Mouse (Mus musculus) kidney, embryonic 16.5 days (tissue): ENCODE data around the gene Usp20. TPM values are rescaled to one million over a fixed set of nuclear protein-coding genes. Genes with fewer than 3 reads are reported as not detected.
"Not testable (repeated sequence)": the region's sequence is repeated elsewhere in the genome, so short reads cannot be mapped to it uniquely, and the experiment has no call there.

Source experiments
- ATAC-seq: fragments of 200-750 bp; cut with Nextera tagmentation; 2 replicates; pipeline ENCODE4 v1.8.0; 2017; ENCODE audit warnings: moderate TSS enrichment; ENCODE audit not compliant: low FRiP score, low TSS enrichment
- H3K27ac ChIP-seq: fragments of 300-500 bp; sonication (generic); 2 replicates; pipeline ENCODE4 v1.5.1; 2014; ENCODE audit warnings: low read length
- H3K27me3 ChIP-seq: fragments of 300-500 bp; sonication (generic); 2 replicates; pipeline ENCODE4 v1.6.1; 2014; ENCODE audit warnings: low read length, control low read depth, mixed read lengths; ENCODE audit not compliant: insufficient read depth
- H3K36me3 ChIP-seq: fragments of 300-500 bp; sonication (generic); 2 replicates; pipeline ENCODE4 v1.6.1; 2014; ENCODE audit warnings: low read length, control low read depth, mixed read lengths; ENCODE audit not compliant: insufficient read depth
- H3K4me1 ChIP-seq: fragments of 300-500 bp; sonication (generic); 2 replicates; pipeline ENCODE4 v1.6.1; 2014; ENCODE audit warnings: low read length, control low read depth, mixed read lengths; ENCODE audit not compliant: insufficient read depth
- H3K4me2 ChIP-seq: fragments of 300-500 bp; sonication (generic); replicated peaks from 2 replicates; pipeline ENCODE4 v1.6.1; 2014; ENCODE audit warnings: low read depth, low read length
- H3K4me3 ChIP-seq: fragments of 300-500 bp; sonication (generic); 2 replicates; pipeline ENCODE4 v1.5.1; 2014; ENCODE audit warnings: mild to moderate bottlenecking, low read length
- H3K9ac ChIP-seq: fragments of 300-500 bp; sonication (generic); replicated peaks from 2 replicates; pipeline ENCODE4 v1.6.1; 2014; ENCODE audit warnings: low read length
- H3K9me3 ChIP-seq: fragments of 300-500 bp; sonication (generic); 2 replicates; pipeline ENCODE4 v1.6.1; 2016; ENCODE audit warnings: low read length, control low read depth
- WGBS: fragments of 180-500 bp; shearing (Covaris S2); extraction: QIAGEN DNeasy Blood & Tissue Kit; methylation state at CpG from one replicate; pipeline ENCODE4 v1.1.7; 2014; 5-methylcytosine and 5-hydroxymethylcytosine counted together
- polyA plus RNA-seq: library from polyadenylated mRNA; unstranded; fragments of >200 nt; fragmentation: Nextera tagmentation; extraction: Ambion mirVana; gene quantifications from 2 replicates; pipeline ENCODE4 v1.2.1, GENCODE M21; 2015

The Usp20 gene
- polyA plus RNA-seq, result 22.6 and 26.3 TPM in 2 replicates

DNA sequence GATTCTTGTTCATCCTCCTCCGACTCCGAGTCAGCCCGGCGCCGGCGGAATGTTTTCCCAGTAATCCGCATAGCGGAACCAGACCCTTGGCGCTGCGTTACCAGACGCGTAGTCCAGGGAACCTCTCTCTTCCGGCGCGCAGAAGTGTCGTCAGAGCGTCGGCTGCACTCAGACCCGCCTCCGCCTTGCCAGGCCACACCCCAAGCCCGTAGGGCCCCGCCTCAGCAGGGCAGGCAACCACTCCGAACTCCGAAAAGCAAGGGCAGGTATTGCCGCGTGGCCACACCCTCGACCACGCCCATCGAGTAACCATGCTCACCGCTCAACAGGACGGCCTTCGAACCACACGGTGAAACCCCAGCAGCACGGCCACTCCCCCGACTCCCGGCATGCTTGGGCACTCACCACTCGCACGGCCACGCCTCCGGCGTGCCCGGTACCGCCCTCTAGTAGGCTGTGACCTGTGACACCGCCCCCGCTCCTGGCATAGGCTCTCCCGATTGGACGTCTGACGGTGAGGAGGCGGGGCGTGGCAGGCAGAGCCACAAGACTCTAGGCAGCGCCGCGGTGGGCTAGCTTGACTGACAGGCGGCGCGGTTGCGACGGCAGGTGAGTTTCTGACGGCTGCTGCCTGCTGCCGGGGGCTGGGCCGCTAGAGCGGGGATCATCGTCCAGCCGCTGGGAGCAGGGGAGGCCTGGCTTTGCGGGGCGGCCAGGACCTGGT, at the start of gene Usp20, which contains the start of gene BC005624:
Gene Usp20, plus strand, starts transcription at position 490 of the 724 bp plus-strand sequence.
Gene BC005624, minus strand, starts transcription at position 412 of the 724 bp plus-strand sequence.
- H3K4me3 ChIP-seq, result peak within 1 kb of the TSS; percentile 83
- H3K4me2 ChIP-seq, result peak within 1 kb of the TSS; percentile 76
- no peak within 1 kb of the TSS; the same call in 1 of the 2 replicates for H3K27ac ChIP-seq
- ATAC-seq, result peak; percentile 98
- H3K4me1 ChIP-seq, result peaks cover 22% of the 10 kb centered on the region
- no peaks in the 10 kb centered on the region for H3K9me3 ChIP-seq
- under 1% methylated on average over 63 of the region's 66 CpGs for WGBS
- no peaks in the 10 kb centered on the region for H3K27me3 ChIP-seq
- H3K9ac ChIP-seq, result peak within 1 kb of the TSS; percentile 72
- H3K36me3 ChIP-seq, result peaks cover 20% of the 10 kb centered on the region

DNA sequence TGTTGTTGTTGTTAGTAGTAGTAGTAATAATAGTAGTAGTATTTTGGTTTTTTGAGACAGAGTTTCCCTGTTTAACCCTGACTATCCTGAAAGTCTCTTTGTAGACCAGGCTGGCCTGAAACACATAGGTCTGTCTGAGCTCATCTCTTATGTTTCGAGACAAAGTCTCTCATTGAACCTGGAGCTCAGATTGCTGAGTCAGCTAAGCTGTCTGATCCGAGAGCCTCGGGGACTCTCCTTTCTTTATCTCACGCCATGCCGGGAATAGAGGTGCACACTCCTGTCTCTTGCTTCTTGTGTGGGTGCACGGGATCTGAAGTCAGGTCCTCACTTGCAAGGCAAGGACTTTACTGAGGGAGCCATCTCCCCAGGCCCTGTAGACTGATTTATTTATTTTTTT, 49.0 kb upstream of the Usp20 start:
- no peaks in the 10 kb centered on the region for H3K9me3 ChIP-seq
- H3K9ac ChIP-seq, result no peak overlapping the region
- H3K27me3 ChIP-seq, result no peaks in the 10 kb centered on the region
- no peak overlapping the region for H3K27ac ChIP-seq
- WGBS, result 85% methylated on average over 6 of the region's 6 CpGs
- H3K4me1 ChIP-seq, result peaks cover 14% of the 10 kb centered on the region; the same call in 1 of the 2 replicates
- ATAC-seq, result no peak
- H3K36me3 ChIP-seq, result no peaks in the 10 kb centered on the region
- H3K4me2 ChIP-seq, result no peak overlapping the region
- H3K4me3 ChIP-seq, result no peak overlapping the region

DNA sequence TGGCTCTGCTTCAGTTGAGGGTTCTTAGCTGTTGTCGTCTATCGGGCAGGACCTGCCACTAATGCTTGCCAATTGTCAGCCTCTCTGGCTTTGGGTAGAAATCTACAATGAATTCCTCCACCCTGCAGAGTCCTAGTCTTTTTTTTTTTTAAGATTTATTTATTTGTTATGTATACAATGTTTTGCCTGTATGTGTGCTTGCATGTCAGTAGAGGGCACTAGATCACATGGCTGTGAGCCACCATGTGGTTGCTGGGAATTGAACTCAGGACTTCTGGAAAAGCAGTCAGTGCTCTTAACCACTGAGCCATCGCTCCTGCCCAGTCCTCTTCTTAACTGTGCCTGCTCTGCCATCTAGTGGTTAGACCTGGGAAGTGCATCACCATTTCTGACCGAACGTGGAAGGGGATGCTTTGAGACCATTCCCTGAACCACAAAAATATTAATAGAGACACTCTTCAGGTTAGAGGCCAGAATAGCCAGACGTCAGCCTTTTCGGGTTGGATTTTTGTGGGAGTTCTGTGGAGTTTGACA, 48.1 kb upstream of the Usp20 start:
- H3K9me3 ChIP-seq, result no peaks in the 10 kb centered on the region
- H3K27ac ChIP-seq, result no peak overlapping the region
- 24% methylated on average over 7 of the region's 7 CpGs for WGBS
- no peaks in the 10 kb centered on the region for H3K36me3 ChIP-seq
- no peak for ATAC-seq
- no peak overlapping the region for H3K4me2 ChIP-seq
- no peak overlapping the region for H3K9ac ChIP-seq
- H3K4me1 ChIP-seq, result peaks cover 9% of the 10 kb centered on the region; the same call in 1 of the 2 replicates
- no peaks in the 10 kb centered on the region for H3K27me3 ChIP-seq
- H3K4me3 ChIP-seq, result no peak overlapping the region

DNA sequence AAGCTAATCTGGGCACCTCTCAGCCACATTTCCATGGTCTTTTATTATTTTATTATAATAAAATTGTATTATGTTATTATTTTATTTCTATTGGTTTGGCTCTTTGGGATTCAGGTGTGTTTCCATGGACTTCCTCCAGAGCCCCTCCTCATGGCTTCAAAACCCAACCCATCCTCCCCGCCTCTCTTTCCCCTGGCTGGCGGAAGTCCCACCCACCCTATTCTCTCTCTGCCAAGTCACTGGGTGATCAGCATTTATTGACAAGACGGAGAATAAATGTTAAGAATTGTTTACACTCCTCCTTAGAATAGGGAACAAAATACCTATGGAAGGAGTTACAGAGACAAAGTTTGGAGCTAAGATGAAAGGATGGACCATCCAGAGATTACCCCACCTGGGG, 45.3 kb upstream of the Usp20 start:
- ATAC-seq, result no peak
- WGBS, result 86% methylated on average over 3 of the region's 3 CpGs
- H3K27me3 ChIP-seq, result no peaks in the 10 kb centered on the region
- no peak overlapping the region for H3K4me3 ChIP-seq
- H3K4me2 ChIP-seq, result no peak overlapping the region
- no peaks in the 10 kb centered on the region for H3K36me3 ChIP-seq
- no peak overlapping the region for H3K9ac ChIP-seq
- H3K27ac ChIP-seq, result no peak overlapping the region
- no peaks in the 10 kb centered on the region for H3K4me1 ChIP-seq
- no peaks in the 10 kb centered on the region for H3K9me3 ChIP-seq

DNA sequence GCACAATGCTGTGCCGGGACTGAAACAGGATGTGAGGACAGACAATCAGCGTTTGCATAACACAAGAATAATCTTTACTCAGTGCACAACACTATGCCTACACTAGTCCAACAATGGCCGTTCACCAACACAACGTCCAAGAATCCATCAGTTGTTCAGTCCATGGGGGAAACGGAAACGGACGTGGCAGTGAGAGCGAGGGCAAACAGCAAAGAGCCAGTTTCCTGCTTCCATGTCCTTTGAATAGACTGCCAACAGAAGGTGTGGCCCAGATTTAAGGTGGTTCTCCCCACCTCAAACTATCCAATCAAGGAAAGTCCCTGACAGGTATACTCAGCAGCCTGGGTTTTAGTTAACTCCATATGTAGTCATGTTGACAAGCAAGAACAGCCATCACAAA, 44.3 kb upstream of the Usp20 start:
- 84% methylated on average over 8 of the region's 8 CpGs for WGBS
- ATAC-seq, result no peak
- H3K4me3 ChIP-seq, result no peak overlapping the region

DNA sequence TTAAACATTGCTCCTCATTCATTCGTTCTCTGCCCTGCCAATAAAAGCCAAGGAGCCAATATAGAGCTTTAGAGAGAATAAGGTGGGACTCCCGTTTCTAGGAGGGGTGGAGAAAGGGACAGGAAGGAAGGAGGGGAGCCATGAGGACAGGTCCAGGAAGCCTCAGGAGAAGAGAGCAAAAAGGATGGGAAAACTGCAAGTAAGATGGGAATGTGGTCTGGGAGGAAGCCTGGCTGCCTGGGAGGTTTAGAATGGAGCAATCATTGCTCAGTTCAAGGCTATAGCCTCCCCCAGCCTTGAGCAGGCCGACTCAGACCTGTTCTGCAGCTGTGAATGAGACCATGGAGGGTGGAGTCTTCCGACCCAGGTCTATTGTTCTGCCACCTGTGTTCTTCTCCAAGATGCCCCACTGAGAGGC, 43.5 kb upstream of the Usp20 start:
- H3K4me1 ChIP-seq, result 0 out of 2 replicates have a peak, but pooled peaks cover 3% of the 10 kb centered on the region
- H3K9me3 ChIP-seq, result no peaks in the 10 kb centered on the region
- no peak overlapping the region for H3K4me2 ChIP-seq
- H3K36me3 ChIP-seq, result no peaks in the 10 kb centered on the region
- H3K4me3 ChIP-seq, result no peak overlapping the region
- H3K27me3 ChIP-seq, result no peaks in the 10 kb centered on the region
- no peak overlapping the region for H3K9ac ChIP-seq
- no peak for ATAC-seq
- 34% methylated on average over 4 of the region's 4 CpGs for WGBS
- no peak overlapping the region for H3K27ac ChIP-seq

More for the DNA sequence above, 44.3 kb upstream of the Usp20 start:
- no peak overlapping the region for H3K4me2 ChIP-seq
- no peak overlapping the region for H3K27ac ChIP-seq
- no peak overlapping the region for H3K9ac ChIP-seq
- 0 out of 2 replicates have a peak, but pooled peaks cover 3% of the 10 kb centered on the region for H3K4me1 ChIP-seq
- H3K9me3 ChIP-seq, result no peaks in the 10 kb centered on the region
- no peaks in the 10 kb centered on the region for H3K27me3 ChIP-seq
- no peaks in the 10 kb centered on the region for H3K36me3 ChIP-seq

DNA sequence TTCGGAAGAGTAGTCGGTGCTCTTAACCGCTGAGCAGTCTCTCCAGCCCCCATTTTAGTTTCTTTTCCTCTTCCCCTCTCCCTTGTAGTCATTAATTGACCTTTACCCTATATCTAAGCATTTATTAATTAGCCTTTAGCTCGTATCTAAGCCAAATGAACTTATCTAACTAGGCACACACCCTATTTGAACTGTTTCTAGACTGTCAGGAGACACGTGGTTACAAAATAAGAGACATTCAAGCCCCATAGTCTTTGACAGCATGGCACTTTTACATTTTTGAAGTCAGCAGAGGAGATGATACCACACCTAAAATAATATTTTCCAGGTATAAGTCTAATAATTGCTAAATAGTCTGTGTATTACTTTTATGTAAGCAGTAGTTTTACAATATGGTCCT, 40.5 kb upstream of the Usp20 start:
- 84% methylated on average over 5 of the region's 5 CpGs for WGBS
- Histone ChIP-seq H3K4me1 (0 out of 2 replicates have a peak, but pooled peaks cover 3% of the 10 kb centered on the region), H3K27me3 (no peaks in the 10 kb centered on the region), H3K9me3 (no peaks in the 10 kb centered on the region), H3K27ac (no peak overlapping the region), H3K4me2 (no peak overlapping the region), H3K4me3 (no peak overlapping the region), H3K9ac (no peak overlapping the region), H3K36me3 (no peaks in the 10 kb centered on the region)
- no peak for ATAC-seq

DNA sequence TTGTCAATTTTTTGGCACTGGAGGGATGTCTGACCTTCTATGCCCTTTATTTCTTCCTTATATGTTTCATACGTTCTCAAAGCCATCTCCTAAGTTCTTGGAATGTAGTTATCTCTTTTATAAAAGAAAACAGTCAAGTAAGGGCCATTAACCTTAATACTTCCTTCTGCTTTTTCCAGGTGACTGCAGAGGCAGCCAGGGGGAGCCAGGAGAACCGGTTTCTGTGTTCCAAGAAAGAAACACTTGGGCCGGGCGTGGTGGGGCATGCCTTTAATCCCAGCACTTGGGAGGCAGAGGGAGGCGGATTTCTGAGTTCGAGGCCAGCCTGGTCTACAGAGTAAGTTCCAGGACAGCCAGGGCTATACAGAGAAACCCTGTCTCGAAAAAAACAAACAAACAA, 40.0 kb upstream of the Usp20 start:
- H3K36me3 ChIP-seq, ATAC-seq, H3K27me3 ChIP-seq, H3K9me3 ChIP-seq, H3K4me1 ChIP-seq, H3K4me2 ChIP-seq, H3K27ac ChIP-seq, H3K9ac ChIP-seq, H3K4me3 ChIP-seq: not testable (repeated sequence)
- 43% methylated on average over 7 of the region's 7 CpGs for WGBS

DNA sequence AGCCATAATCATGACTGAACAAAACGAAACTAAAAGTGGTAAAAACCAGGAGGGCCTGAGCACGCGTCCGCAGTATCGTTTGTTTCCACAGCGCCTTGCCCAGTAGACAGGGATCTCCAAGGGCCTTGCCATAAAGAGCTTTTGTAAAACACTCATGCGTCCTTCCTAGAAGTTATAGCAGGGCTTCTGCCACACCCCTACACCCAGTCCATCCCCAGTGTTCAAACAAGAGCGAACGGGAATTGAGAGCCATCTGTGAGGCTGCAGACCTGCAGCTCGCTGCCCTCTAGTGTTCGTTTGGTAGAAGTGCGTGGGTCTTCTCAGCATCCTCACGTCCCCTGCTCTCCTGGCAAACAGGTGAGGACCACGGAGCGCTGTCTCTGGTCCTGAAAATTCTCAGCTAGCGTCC, 39.5 kb upstream of the Usp20 start:
- Histone ChIP-seq H3K27me3 (no peaks in the 10 kb centered on the region), H3K4me2 (peak overlapping the region; percentile 54), H3K9me3 (no peaks in the 10 kb centered on the region), H3K9ac (no peak overlapping the region; the same call in 1 of the 2 replicates), H3K4me1 (0 out of 2 replicates have a peak, but pooled peaks cover 3% of the 10 kb centered on the region), H3K4me3 (peak overlapping the region; percentile 40), H3K36me3 (no peaks in the 10 kb centered on the region), H3K27ac (no peak overlapping the region)
- 29% methylated on average over 16 of the region's 16 CpGs for WGBS
- ATAC-seq, result peak; percentile 76

DNA sequence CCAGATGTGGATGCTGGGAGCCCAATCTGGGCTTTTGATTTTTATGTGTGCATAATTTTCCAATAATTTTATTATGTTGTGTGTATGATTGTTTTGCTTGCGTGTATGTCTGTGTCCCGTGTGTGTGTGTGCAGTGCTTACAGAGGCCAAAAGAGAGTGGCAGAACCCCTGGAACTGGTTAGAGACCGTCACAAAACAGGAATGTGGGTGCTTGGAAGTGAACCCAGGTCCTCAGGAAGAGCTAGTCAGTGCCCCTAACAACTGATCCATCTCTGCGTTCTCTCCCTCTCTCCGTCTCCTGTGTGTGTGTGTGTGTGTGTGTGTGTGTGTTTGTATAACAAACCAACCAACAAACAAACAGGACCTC, 29.6 kb upstream of the Usp20 start:
- Histone ChIP-seq H3K4me3 (peak overlapping the region; percentile 85), H3K27me3 (no peaks in the 10 kb centered on the region), H3K27ac (0 out of 2 replicates have a peak overlapping the region, but pooled peaks have one; percentile 44), H3K9me3 (no peaks in the 10 kb centered on the region), H3K36me3 (peaks cover 17% of the 10 kb centered on the region), H3K9ac (peak overlapping the region; percentile 92; the same call in 1 of the 2 replicates), H3K4me2 (peak overlapping the region; percentile 64), H3K4me1 (peaks cover 16% of the 10 kb centered on the region)
- ATAC-seq, result peak; percentile 44
- 30% methylated on average over 5 of the region's 5 CpGs for WGBS
